28 mouse cellular contexts compared by ENCODE assay signal in the genomic region with DNA sequence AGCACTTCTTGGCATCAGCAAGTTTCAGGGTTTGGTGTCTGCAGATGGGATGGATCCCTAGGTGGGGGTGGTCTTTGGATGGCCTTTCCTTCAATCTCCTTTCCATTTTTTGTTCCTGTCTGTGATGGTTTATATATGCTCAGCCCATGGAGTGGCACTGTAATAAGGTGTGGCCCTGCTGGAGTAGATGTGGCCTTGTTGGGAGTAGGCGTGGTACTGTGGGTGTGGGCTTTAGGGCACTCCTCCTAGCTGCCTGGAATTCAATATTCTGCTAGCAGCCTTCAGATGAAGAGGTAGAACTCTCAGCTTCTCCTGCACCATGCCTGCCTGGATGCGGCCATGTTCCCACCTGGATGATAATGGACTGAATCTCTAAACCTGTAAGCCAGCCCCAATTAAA. TPM values are rescaled to one million over a fixed set of nuclear protein-coding genes. Genes with fewer than 3 reads are reported as not detected.
A peak's percentile ranks its signal among the peaks of the same experiment; 100 is the strongest.
DNase-seq lines count a peak whose midpoint lies in the region; ATAC-seq and TF ChIP-seq lines count a peak whose summit lies in the region.
"Had no signal": no experiment of that assay in that cellular context is flagged by ENCODE, and none has a peak within 500 bp of the region (broad histone marks: within the 10 kb centered on the region; RNA-seq: fewer than 3 reads in every experiment).

No protein-coding gene starts in this region.

- no peak overlapping the region for H3K27ac ChIP-seq in liver, embryonic 14.5 days
- no peak overlapping the region for H3K27ac ChIP-seq in hindbrain, embryonic 16.5 days (ENCODE audit: low read depth, low read length)
- H3K27ac ChIP-seq in forebrain, embryonic 10.5 days: no peak overlapping the region
- H3K27ac ChIP-seq: hindbrain, embryonic 14.5 days; limb, embryonic 12.5 days; neural tube, embryonic 15.5 days had no signal

- no peak for TF ChIP-seq EP300 in liver, embryonic 14.5 days (IDR thresholded peaks at IDR 0.05; ENCODE audit: low read depth)

- 0 out of 2 replicates have a peak, but pooled peaks have one; percentile 24 for ATAC-seq in G1E (ENCODE audit: extremely low read depth, insufficient number of reproducible peaks, low FRiP score, poor library complexity, severe bottlenecking)
- peak; percentile 100 for ATAC-seq in erythroid progenitor cell, adult 5-6 weeks (replicated peaks; ENCODE audit: low FRiP score, poor library complexity, severe bottlenecking)
- peak; percentile 80 for ATAC-seq in liver, embryonic 14.5 days (ENCODE audit: insufficient read depth)
- ATAC-seq in megakaryocyte-erythroid progenitor cell, adult 5-6 weeks (replicated peaks; ENCODE audit: low FRiP score, low TSS enrichment, poor library complexity, severe bottlenecking): peak; percentile 87
- ATAC-seq in hindbrain, embryonic 16.5 days: no peak
- ATAC-seq: forebrain, embryonic 14.5 days; lung, postnatal 0 days had no signal

- H3K4me1 ChIP-seq in G1E (ENCODE audit: insufficient read depth, low read depth, low read length): peaks cover 43% of the 10 kb centered on the region
- H3K4me1 ChIP-seq in liver, embryonic 14.5 days (replicated peaks; ENCODE audit: control insufficient read depth in 2 of 2, insufficient read depth in 2 of 2, low read length in 1 of 2): peaks cover 9 to 17% of the 10 kb centered on the region in 2 experiments
- no peaks in the 10 kb centered on the region for H3K4me1 ChIP-seq in hindbrain, embryonic 16.5 days (ENCODE audit: control insufficient read depth, insufficient read depth, low read depth, low read length)
- peaks cover 4% of the 10 kb centered on the region; the same call in 1 of the 2 replicates for H3K4me1 ChIP-seq in forebrain, embryonic 10.5 days
- H3K4me1 ChIP-seq: limb, embryonic 12.5 days; neural tube, embryonic 15.5 days had no signal

- H3K4me2 ChIP-seq in liver, embryonic 14.5 days (ENCODE audit: low read depth): no peak overlapping the region
- no peak overlapping the region for H3K4me2 ChIP-seq in hindbrain, embryonic 16.5 days (ENCODE audit: low read length)
- H3K4me2 ChIP-seq: heart, embryonic 11.5 days; hindbrain, embryonic 14.5 days; limb, embryonic 12.5 days; neural tube, embryonic 15.5 days had no signal

- no peak for TF ChIP-seq CTCF in G1E (IDR thresholded peaks at IDR 0.05; ENCODE audit: low read depth, low read length)
- peak; percentile 20; the same call in 1 of the 2 replicates for TF ChIP-seq CTCF in liver, embryonic 14.5 days (IDR thresholded peaks at IDR 0.05; ENCODE audit: low read depth)

- peaks cover 49% of the 10 kb centered on the region for H3K36me3 ChIP-seq in G1E (replicated peaks)
- peaks cover 46% of the 10 kb centered on the region for H3K36me3 ChIP-seq in liver, embryonic 14.5 days (replicated peaks; ENCODE audit: control insufficient read depth, insufficient read depth, low read depth)
- H3K36me3 ChIP-seq in hindbrain, embryonic 16.5 days (ENCODE audit: control insufficient read depth, insufficient read depth, low read length): peaks cover 4% of the 10 kb centered on the region
- H3K36me3 ChIP-seq in forebrain, embryonic 10.5 days (replicated peaks): peaks cover 38% of the 10 kb centered on the region

- no peak overlapping the region; the same call in 1 of the 2 replicates for H3K4me3 ChIP-seq in G1E (ENCODE audit: low read depth, low read length)
- H3K4me3 ChIP-seq in liver, embryonic 14.5 days (ENCODE audit: insufficient read depth in 1 of 2, low read depth in 2 of 2, low read length in 2 of 2): no peak overlapping the region
- no peak overlapping the region for H3K4me3 ChIP-seq in hindbrain, embryonic 16.5 days (ENCODE audit: low read length)
- no peak overlapping the region for H3K4me3 ChIP-seq in forebrain, embryonic 10.5 days
- H3K4me3 ChIP-seq: limb, embryonic 12.5 days; neural tube, embryonic 15.5 days had no signal

- no peaks in the 10 kb centered on the region for H3K9me3 ChIP-seq in G1E (replicated peaks)
- H3K9me3 ChIP-seq in liver, embryonic 14.5 days (ENCODE audit: control insufficient read depth, low read length): no peaks in the 10 kb centered on the region
- no peaks in the 10 kb centered on the region for H3K9me3 ChIP-seq in hindbrain, embryonic 16.5 days (ENCODE audit: control insufficient read depth, low read length)
- no peaks in the 10 kb centered on the region for H3K9me3 ChIP-seq in forebrain, embryonic 10.5 days
- H3K9me3 ChIP-seq: limb, embryonic 12.5 days; neural tube, embryonic 15.5 days had no signal

- WGBS in liver, embryonic 14.5 days (ENCODE audit: insufficient replicate concordance): 64% methylated on average over 2 of the region's 2 CpGs
- WGBS in hindbrain, embryonic 16.5 days: 97% methylated on average over 2 of the region's 2 CpGs
- 89% methylated on average over 2 of the region's 2 CpGs for WGBS in forebrain, embryonic 10.5 days

- no peak for DNase-seq in G1E (ENCODE audit: low spot score)
- DNase-seq in liver, embryonic 14.5 days (ENCODE audit: low read depth in 3 of 3, low spot score in 3 of 3): peak in 1 of 3 experiments; percentile 32
- no peak for DNase-seq in forebrain, embryonic 10.5 days (ENCODE audit: extremely low spot score, low spot score)
- DNase-seq in kidney, postnatal 4 days: no peak
- DNase-seq: adrenal gland, postnatal 25 days; cerebellum, adult 2 months; cerebellum, postnatal 14 days; gastrocnemius, postnatal 25 days; heart, adult 11 months; heart, postnatal 4 days; kidney, adult 9 months; kidney, postnatal 14 days; lung, adult 18-20 months; lung, postnatal 4 days; midbrain, embryonic 14.5 days; retina, postnatal 1 day; right cerebral cortex, postnatal 14 days; thymus, adult 18-20 months; thymus, postnatal 25 days had no signal

- no peak overlapping the region for H3K9ac ChIP-seq in liver, embryonic 14.5 days (replicated peaks)
- H3K9ac ChIP-seq in hindbrain, embryonic 16.5 days (ENCODE audit: low read depth, low read length): no peak overlapping the region
- H3K9ac ChIP-seq: hindbrain, embryonic 14.5 days; limb, embryonic 12.5 days; neural tube, embryonic 15.5 days had no signal

- H3K27me3 ChIP-seq in G1E (ENCODE audit: insufficient read depth, low read length): no peaks in the 10 kb centered on the region
- no peaks in the 10 kb centered on the region for H3K27me3 ChIP-seq in liver, embryonic 14.5 days (ENCODE audit: control insufficient read depth, insufficient read depth, low read length)
- H3K27me3 ChIP-seq in hindbrain, embryonic 16.5 days (replicated peaks; ENCODE audit: control insufficient read depth, insufficient read depth, low read length): no peaks in the 10 kb centered on the region
- H3K27me3 ChIP-seq in forebrain, embryonic 10.5 days (ENCODE audit: poor library complexity, severe bottlenecking): no peaks in the 10 kb centered on the region
- H3K27me3 ChIP-seq: limb, embryonic 12.5 days; neural tube, embryonic 15.5 days had no signal

RNA-seq across cellular contexts. Expression of a gene that starts 39.6 kb away (rescaled TPM):
- total RNA-seq in G1E (2014; fragmentation: Nextera tagmentation): 569 and 608 TPM in 2 replicates
- 323 and 358 TPM in 2 replicates for total RNA-seq in G1E (2017)
- 135 and 136 TPM in 2 replicates for polyA plus RNA-seq in G1E (2012)
- total RNA-seq in erythroid progenitor cell, adult 5-6 weeks (2015; ENCODE audit: low replicate concordance): 256 and 320 TPM in 2 replicates
- 179 and 231 TPM in 2 replicates for total RNA-seq in erythroid progenitor cell, adult 5-6 weeks (2017; ENCODE audit: low replicate concordance)
- 22.7 and 26.6 TPM in 2 replicates for polyA plus RNA-seq in liver, embryonic 14.5 days (2012; rRNA removed)
- polyA plus RNA-seq in liver, embryonic 14.5 days (2014; fragmentation: Nextera tagmentation; extraction: Ambion mirVana): 64.7 and 72.3 TPM in 2 replicates
- 153 and 199 TPM in 2 replicates for total RNA-seq in megakaryocyte-erythroid progenitor cell, adult 5-6 weeks (2014; fragmentation: Nextera tagmentation)
- total RNA-seq in megakaryocyte-erythroid progenitor cell, adult 5-6 weeks (2017): 175 and 204 TPM in 2 replicates
- polyA plus RNA-seq in hindbrain, embryonic 16.5 days (2015; fragmentation: Nextera tagmentation; extraction: Ambion mirVana): 14.5 and 19.7 TPM in 2 replicates
- polyA plus RNA-seq in forebrain, embryonic 10.5 days (2016; fragmentation: Nextera tagmentation; extraction: Ambion mirVana): 24.8 and 26.9 TPM in 2 replicates
